Mouse (Mus musculus) testis, adult 2 months (tissue): ENCODE data around the gene Nufip1. TPM values are rescaled to one million over a fixed set of nuclear protein-coding genes. Genes with fewer than 3 reads are reported as not detected.
A peak's percentile ranks its signal among the peaks of the same experiment; 100 is the strongest.

Experiments
- H3K27ac ChIP-seq: fragments of 200-500 bp; 2 replicates; pipeline ENCODE4 v1.5.1; 2012; ENCODE audit warnings: low read depth, low read length; ENCODE audit not compliant: control insufficient read depth, insufficient read depth
- H3K27me3 ChIP-seq: fragments of 200-500 bp; 2 replicates; pipeline ENCODE4 v1.6.1; 2012; ENCODE audit warnings: mild to moderate bottlenecking, low read length, moderate library complexity; ENCODE audit not compliant: control insufficient read depth, insufficient read depth
- H3K36me3 ChIP-seq: fragments of 200-500 bp; 2 replicates; pipeline ENCODE4 v1.6.1; 2012; ENCODE audit warnings: mild to moderate bottlenecking, low read length; ENCODE audit not compliant: control insufficient read depth, insufficient read depth
- H3K4me1 ChIP-seq: fragments of 200-500 bp; 2 replicates; pipeline ENCODE4 v1.6.1; 2012; ENCODE audit warnings: low read length; ENCODE audit not compliant: control insufficient read depth, insufficient read depth
- H3K4me3 ChIP-seq: fragments of 200-500 bp; 2 replicates; pipeline ENCODE4 v1.5.1; 2012; ENCODE audit warnings: low read depth, mild to moderate bottlenecking, low read length, moderate library complexity, mixed read lengths; ENCODE audit not compliant: control insufficient read depth
- CTCF ChIP-seq: fragments of 200-500 bp; IDR thresholded peaks from 2 replicates; pipeline ENCODE4 v1.5.1; 2012; ENCODE audit warnings: low read depth, mild to moderate bottlenecking, inconsistent platforms, low read length, moderate library complexity; ENCODE audit not compliant: control insufficient read depth, insufficient read depth, insufficient replicate concordance
- POLR2A ChIP-seq: fragments of 200-500 bp; IDR thresholded peaks from 2 replicates; pipeline ENCODE4 v1.6.1; 2012; ENCODE audit warnings: low read depth, mild to moderate bottlenecking, inconsistent platforms, low read length, moderate library complexity; ENCODE audit not compliant: control insufficient read depth
- polyA plus RNA-seq: library from polyadenylated mRNA; depleted of rRNA; stranded (reverse); fragments of >200 nt; gene quantifications from 2 replicates; pipeline ENCODE4 v1.2.3, GENCODE M21; 2012; rRNA removed

The Nufip1 gene
- polyA plus RNA-seq: 2.5 and 2.7 TPM in 2 replicates

DNA sequence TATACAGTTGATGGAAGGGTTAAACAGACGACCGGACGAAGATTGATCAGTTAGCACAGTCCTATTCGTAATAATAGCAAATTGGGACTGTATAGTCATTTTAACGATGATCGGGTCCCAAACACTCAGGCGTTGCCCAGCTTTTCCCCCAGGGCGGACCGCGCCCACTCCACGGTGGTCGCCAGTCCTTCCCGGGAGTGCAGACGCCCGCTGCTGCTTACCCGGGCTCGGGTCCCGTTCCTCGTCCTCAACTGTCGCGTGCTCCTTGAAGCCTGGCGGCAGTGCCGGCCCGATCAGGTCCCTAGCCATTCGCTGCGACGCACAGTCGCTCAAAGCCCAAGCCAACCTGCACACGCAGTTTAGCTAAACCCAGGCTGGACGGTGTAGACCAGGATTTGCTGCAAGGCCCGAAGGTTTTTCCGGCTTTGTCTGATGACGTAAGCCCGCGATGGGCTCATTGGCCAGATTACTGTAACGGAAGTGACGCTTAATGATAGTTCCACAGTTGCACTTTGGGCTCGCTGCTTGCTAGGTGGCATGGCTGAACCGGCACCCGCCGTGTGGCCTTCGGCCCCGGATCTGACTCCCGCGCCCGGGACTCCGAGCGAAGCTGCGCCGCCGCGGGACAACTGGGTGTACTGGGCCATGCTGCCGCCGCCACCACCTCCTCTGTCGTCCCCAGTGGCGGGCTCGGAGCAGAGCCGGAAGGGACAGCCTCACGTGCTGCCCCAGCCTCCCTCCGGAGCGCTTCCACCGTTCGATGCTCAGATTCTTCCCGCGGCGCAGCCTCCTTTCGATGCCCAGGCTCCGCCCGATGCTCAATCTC lies at the start of gene Nufip1, which contains the start of gene Gpalpp1:
Nufip1 (plus strand) TSS at position 496 of the 826 bp plus-strand sequence.
Gpalpp1 (minus strand) TSS at position 365 of the 826 bp plus-strand sequence.
- H3K36me3 ChIP-seq: peaks cover 2% of the 10 kb centered on the region; the same call in 1 of the 2 replicates
- H3K27ac ChIP-seq: peak within 1 kb of the TSS; percentile 84
- TF ChIP-seq POLR2A: peak; percentile 82
- no peak for TF ChIP-seq CTCF

DNA sequence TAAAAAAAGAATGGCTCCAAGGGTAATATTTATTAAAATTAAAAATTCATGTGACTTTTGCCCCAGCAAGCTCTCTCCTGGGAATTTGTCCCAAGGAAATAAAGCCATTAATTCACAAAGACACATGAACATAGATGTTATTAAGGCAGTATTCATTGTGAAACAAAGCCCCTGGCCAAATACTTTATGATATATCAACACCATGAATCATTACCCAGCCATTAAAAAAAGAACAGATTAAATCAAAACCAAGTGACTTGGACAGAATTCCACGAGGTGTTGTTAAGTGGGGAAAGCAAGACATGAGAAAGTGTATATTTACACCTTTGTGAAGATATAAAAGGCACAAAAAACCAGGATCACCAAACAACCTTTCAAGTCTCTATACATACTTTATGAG lies 43.5 kb upstream of the Nufip1 start:
- peaks cover 2% of the 10 kb centered on the region; the same call in 1 of the 2 replicates for H3K4me1 ChIP-seq
- H3K36me3 ChIP-seq: no peaks in the 10 kb centered on the region
- H3K27ac ChIP-seq: no peak overlapping the region
- no peak for TF ChIP-seq CTCF
- TF ChIP-seq POLR2A: no peak
- H3K27me3 ChIP-seq: no peaks in the 10 kb centered on the region
- no peak overlapping the region for H3K4me3 ChIP-seq

More for the DNA sequence above, at the start of gene Nufip1, which contains the start of gene Gpalpp1:
- peaks cover 7% of the 10 kb centered on the region for H3K4me1 ChIP-seq
- no peaks in the 10 kb centered on the region for H3K27me3 ChIP-seq
- peak within 1 kb of the TSS; percentile 94 for H3K4me3 ChIP-seq

- Histone ChIP-seq H3K27me3 (no peaks in the 10 kb centered on the region), H3K4me1 (peaks cover 4% of the 10 kb centered on the region; the same call in 1 of the 2 replicates)
These were observed 42.4 kb upstream of the Nufip1 start for GRCm38 (mm10) chr14:76068296-76068695.

GRCm38 (mm10) chr14:76069296-76069695 lies 41.4 kb upstream of the Nufip1 start:
- Histone ChIP-seq H3K27ac (no peak overlapping the region), H3K4me3 (no peak overlapping the region), H3K4me1 (peaks cover 4% of the 10 kb centered on the region; the same call in 1 of the 2 replicates), H3K27me3 (no peaks in the 10 kb centered on the region), H3K36me3 (no peaks in the 10 kb centered on the region)
- TF ChIP-seq CTCF (no peak), POLR2A (no peak)

More at GRCm38 (mm10) chr14:76068296-76068695, 42.4 kb upstream of the Nufip1 start:
- Histone ChIP-seq H3K36me3 (no peaks in the 10 kb centered on the region), H3K27ac (no peak overlapping the region), H3K4me3 (no peak overlapping the region)
- TF ChIP-seq CTCF (no peak), POLR2A (no peak)

DNA sequence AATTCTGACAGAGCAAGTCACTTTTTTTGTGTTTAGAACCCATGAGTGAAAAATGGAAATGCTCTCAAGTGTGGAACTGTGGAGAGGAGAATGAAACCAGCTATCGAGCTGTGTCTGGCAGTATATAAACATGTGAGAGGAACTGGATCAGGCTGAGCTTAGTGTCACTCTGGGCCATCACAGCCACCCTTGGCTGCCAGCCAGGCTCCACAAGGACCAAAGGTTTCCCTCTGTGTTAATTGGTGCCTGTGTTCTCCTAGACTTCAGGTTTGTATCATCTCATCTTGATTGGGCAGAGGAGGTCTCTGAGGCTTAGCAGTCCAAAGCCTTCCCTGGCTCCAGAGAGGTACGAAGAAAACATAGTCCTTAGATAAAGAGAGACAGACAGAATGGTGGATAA lies 38.1 kb upstream of the Nufip1 start:
- no peaks in the 10 kb centered on the region for H3K36me3 ChIP-seq

GRCm38 (mm10) chr14:76074206-76074605 lies 36.5 kb upstream of the Nufip1 start:
- Histone ChIP-seq H3K4me1 (peaks cover 7% of the 10 kb centered on the region), H3K27me3 (no peaks in the 10 kb centered on the region), H3K36me3 (no peaks in the 10 kb centered on the region), H3K4me3 (no peak overlapping the region), H3K27ac (no peak overlapping the region)
- TF ChIP-seq POLR2A (no peak), CTCF (no peak)

More for the DNA sequence above, 38.1 kb upstream of the Nufip1 start:
- Histone ChIP-seq H3K27ac (no peak overlapping the region), H3K4me1 (peaks cover 7% of the 10 kb centered on the region), H3K4me3 (peak overlapping the region; percentile 15), H3K27me3 (no peaks in the 10 kb centered on the region)
- TF ChIP-seq CTCF (no peak), POLR2A (no peak)

DNA sequence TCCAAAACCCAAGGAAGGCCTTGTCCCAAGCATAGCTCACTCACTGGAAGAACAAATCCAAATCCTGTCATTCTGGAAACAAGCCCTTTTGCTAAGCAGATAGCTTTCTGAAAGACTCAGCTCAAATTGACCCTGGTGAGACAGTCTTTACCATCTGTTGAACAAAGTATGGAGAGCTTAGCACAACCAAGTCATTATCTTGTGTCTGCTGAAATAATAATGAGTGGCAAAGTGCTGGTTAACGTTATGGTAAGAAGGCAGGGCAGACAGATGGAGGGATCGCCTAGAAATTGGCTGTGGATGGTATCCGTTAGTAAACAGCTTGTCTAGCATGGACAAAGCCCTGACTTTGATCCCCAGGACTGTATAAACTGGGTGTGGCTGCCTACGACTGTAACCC lies 35.0 kb upstream of the Nufip1 start:
- H3K4me3 ChIP-seq: no peak overlapping the region
- H3K27me3 ChIP-seq: no peaks in the 10 kb centered on the region
- no peak overlapping the region for H3K27ac ChIP-seq
- no peaks in the 10 kb centered on the region for H3K36me3 ChIP-seq
- peaks cover 7% of the 10 kb centered on the region for H3K4me1 ChIP-seq
- no peak for TF ChIP-seq POLR2A
- no peak for TF ChIP-seq CTCF
